Mouse (Mus musculus): Measurements from ENCODE around the gene Map1s.

GRCm38 (mm10) chr8:70903582-70903981, 2.1 kb upstream of the Map1s start:
- TF ChIP-seq CTCF (IDR thresholded peaks at IDR 0.05; ENCODE audit: borderline replicate concordance, insufficient read depth, low read length) = no peak
- TF ChIP-seq POLR2A (IDR thresholded peaks at IDR 0.05; ENCODE audit: low read depth, low read length) = no peak
